Mouse (Mus musculus) left cerebral cortex, postnatal 14 days (tissue): ENCODE measurements around the gene Pole3. TPM values are rescaled to one million over a fixed set of nuclear protein-coding genes. Genes with fewer than 3 reads are reported as not detected.

Experiments
- total RNA-seq, 2 experiments: library from RNA; stranded (reverse); gene quantifications; 2 replicates each; pipeline ENCODE4 v1.2.3; 2021

Gene Pole3
- total RNA-seq, 2 experiments from 2014 or later: 19.5 to 24.4 TPM

Other genes with a start within 250 kb of the Pole3 start
- gene Fkbp15, start 164.5 kb downstream of the Pole3 start, total RNA-seq: 10 to 100 TPM; 37.3 to 40.2 TPM
- 10 to 100 TPM; 27.9 to 29.8 TPM for gene Slc31a1, start 164.3 kb downstream of the Pole3 start, total RNA-seq
- gene Cdc26, start 116.4 kb downstream of the Pole3 start, total RNA-seq: 10 to 100 TPM; 46.2 to 47.1 TPM
- 10 to 100 TPM; 11.5 to 11.6 TPM for gene Prpf4, start 116.3 kb downstream of the Pole3 start, total RNA-seq
- not detected for gene Rnf183, start 89.8 kb downstream of the Pole3 start, total RNA-seq
- gene Wdr31, start 54.2 kb downstream of the Pole3 start, total RNA-seq: 1 to 10 TPM; 9.0 to 9.4 TPM
- gene Bspry, start 45.0 kb downstream of the Pole3 start, total RNA-seq: under 1 TPM; 0.42 to 0.70 TPM
- gene Hdhd3, start 21.6 kb downstream of the Pole3 start, total RNA-seq: 1 to 10 TPM; 9.1 to 9.8 TPM
- 10 to 100 TPM; 22.2 to 25.4 TPM for gene Alad, start 5.2 kb downstream of the Pole3 start, total RNA-seq
- under 1 TPM; 0.33 to 0.61 TPM for gene 4933430I17Rik, start 301 bp upstream of the Pole3 start, total RNA-seq
- 10 to 100 TPM; 22.2 to 27.2 TPM for gene Rgs3, start 34.8 kb upstream of the Pole3 start, total RNA-seq